Mouse (Mus musculus): ENCODE measurements around the gene Dhx32.
"Not testable (repeated sequence)": the region's sequence is repeated elsewhere in the genome, so short reads cannot be mapped to it uniquely, and the experiment has no call there.

Gene Dhx32

DNA sequence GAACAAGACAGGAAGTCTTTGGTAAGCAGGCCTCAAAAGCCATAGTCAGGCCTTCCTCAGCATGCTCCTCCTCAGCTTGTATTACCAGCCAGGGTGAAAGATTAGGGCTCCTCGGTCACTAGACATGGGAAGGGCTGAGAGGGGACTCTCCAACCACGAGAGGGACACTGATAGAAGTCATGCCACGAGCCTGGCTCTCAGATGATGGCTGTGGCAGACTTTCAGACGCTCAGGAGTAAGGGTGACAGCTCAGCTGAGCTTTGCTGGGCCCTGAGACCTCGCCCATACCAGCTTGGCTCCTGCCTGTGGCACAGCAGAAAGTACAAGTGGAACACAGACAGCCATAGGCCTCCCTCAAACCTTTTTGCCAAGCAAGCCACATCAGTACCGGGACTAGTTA is 55.5 kb downstream of the Dhx32 start:
- no peak for DNase-seq (ENCODE audit: low spot score)

DNA sequence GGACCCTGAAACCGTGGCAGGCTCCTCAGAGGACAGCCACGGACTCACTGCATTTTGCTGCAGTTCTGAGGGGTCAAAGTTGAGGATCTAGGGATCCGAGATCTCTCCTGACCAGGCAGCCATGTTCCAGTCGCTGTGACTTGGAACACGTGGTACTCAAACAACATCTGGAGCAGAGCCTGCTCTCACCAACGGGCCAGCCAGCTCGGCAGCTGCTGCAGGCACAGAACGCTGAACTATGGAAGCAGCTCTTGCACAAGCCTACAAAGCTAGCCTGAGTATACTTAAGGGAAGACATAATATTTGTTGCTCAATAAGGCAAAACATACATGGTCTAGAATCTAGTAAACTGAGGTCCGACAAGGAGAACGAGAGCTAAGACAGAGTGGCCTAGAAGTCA is 57.0 kb downstream of the Dhx32 start:
- no peak for DNase-seq (ENCODE audit: low spot score)

DNA sequence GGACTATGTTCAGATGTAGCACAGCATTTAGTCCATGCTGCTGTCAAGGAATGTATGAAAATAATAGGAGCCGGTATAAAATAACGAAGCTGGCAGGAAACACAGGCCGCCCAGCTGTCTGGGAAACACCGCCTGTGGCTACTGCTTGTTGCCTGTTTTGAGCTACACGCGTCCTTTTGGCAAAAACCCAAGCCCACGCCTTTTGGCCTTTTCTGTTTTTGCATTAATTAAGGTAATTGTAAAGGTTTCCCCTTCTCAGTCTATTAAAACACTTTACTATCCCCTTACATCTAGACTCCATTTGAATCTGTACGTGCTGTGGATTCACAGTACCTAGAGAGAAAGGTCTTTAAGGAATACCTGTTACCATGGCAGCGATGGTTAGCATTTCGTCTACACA is 57.7 kb downstream of the Dhx32 start:
- no peak for DNase-seq (ENCODE audit: low spot score)

DNA sequence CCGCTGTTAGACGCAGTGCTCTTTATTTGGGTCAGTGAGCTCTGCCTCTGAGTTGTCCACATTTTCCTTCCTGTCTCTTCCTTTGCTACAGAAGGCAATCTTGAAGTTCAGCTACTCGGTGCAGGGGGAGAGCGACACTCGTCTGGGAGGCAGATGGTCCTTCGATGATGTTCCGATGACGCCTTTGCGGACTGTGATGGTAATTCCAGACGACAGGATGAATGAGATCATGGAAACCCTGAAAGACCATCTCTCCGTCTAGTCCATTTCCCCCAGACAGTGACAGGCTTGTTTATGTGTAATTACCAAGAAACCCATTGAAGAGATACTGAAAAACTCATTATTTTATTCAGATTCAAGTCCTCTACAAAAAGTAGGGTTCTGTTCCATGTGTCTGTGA is 61.9 kb downstream of the Dhx32 start:
- no peak for DNase-seq (ENCODE audit: low spot score)

DNA sequence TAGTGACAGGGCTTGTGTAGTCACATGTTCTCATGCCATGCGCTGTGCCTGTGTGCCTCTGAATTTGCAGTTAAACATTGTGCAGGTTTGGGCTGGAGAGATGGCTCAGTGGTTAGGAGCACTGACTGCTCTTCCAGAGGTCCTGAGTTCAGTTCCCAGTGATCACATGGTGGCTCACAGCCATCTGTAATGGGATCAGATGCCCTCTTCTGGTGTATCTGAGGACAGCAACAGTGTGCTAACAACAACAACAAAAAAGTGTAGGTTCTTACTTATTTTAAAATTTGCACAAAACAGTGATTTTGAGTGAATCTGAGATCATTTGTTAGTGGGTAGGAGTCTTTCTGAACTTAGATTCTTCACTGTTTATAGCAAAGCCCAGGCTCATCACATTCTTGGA is 63.9 kb downstream of the Dhx32 start:
- no peak for DNase-seq (ENCODE audit: low spot score)

DNA sequence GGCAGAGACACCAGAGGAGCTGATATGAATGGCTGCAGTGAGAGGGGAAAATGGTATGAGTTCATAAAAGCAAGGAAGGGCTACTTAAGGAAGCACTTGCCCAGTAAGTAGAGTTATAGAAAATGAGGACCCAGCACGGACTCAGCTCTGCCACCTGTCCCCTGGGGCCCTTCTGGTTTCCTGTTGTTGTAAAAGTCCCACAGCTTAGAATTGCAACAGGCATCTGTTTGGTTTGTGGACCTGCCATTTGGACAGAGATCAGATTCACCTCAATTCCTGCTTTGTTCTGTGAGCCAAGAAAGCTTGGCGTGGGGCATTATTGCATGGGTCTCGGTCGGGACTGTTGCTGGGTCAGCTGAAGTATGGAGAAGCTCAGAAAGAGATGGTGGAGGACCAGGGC is 67.1 kb downstream of the Dhx32 start:
- DNase-seq (ENCODE audit: low spot score) = no peak

DNA sequence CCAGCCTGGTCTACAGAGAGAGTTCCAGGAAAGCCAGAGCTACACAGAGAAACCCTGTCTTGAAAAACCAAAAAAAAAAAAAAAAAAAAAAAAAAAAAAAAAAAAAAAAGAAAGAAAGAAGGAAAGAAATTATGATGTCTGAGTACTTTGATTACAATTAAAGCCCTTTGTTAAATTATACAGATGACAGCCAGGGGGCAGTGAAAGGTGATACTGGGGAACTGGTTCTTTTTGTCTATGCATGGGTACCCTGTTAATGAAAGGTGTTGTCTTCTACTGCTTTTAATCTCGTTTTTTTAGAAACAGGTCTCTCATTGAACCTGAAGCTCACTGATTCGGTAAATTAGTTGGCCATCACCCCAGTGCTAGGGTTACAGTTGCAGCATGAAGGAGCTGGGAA is 75.2 kb downstream of the Dhx32 start:
- no peak for DNase-seq (ENCODE audit: low spot score)

DNA sequence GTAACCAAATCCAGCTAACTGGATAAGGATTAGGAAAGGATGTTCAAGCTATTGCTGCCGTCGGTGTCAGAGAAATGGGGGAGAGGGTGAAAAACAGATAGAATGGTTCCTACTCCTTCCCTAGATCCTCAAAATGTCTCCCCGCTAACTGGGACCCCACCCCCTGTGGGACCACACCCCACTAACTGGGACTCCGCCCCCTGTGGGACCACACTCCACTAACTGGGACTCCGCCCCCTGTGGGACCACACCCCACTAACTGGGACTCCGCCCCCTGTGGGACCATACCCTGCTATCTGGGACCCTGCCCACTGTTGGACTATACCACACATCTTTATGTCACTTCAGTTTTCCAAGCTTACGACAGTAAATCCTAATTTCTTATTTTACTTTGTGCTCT is 78.6 kb downstream of the Dhx32 start:
- no peak for DNase-seq (ENCODE audit: low spot score)

DNA sequence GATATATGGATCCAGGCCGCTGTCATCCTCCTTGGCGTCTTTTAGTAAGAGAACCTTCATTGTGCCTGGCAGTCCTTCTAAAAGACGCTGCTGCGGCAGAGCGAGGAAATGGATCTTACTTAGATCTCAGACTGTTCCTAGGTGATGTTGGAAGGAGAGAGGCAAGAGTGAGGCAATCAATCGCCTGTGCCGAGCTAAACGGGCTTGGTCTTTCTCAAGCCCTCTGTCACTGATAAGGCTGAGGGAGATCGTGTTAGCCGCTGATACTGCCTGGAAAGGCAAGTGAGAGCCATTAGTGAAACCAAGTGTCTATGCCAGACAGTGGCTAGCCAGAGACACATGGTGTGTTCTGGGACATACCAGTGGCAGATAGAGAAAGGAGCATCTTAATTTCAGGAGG is 80.2 kb downstream of the Dhx32 start:
- peak; percentile 69 for DNase-seq (ENCODE audit: low spot score)

DNA sequence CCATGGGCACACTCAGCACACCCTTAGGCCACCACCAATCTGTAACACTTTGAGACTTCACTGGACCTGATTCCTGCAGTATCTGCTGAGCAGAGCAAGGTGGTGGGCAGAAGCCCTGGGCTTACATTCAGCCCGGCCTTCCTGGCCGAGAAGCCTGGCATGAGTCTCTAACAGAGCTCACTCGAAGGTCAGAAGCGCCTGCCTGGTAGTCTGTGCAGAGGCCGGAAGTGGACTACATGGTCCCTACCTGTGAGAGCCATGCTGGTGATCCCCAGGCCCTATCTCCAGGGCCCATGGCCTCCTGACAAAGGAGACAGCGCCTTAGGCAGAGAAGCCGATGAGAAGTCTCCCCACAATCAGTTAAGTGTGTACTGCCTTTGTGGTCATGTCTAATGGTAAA is 81.2 kb downstream of the Dhx32 start:
- DNase-seq (ENCODE audit: low spot score) = no peak

DNA sequence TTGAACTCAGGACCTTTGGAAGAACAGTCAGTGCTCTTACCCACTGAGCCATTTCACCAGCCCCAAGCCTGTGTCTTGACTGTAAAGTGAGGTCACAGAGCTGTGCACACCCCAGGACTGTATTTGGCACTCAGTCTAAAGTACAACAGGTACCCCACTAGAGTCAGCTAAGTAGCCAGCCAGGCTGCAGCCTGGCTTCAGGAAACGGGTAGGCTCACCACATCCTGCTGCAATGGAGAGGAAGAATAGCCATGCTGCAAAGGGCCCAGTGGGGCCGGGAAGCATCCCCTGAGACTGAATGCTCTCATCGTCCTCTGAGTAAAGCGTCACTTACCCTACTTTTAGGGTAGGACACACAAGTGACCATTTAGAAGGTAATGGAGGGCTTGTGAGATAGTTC is 82.6 kb downstream of the Dhx32 start:
- DNase-seq (ENCODE audit: low spot score) = no peak

DNA sequence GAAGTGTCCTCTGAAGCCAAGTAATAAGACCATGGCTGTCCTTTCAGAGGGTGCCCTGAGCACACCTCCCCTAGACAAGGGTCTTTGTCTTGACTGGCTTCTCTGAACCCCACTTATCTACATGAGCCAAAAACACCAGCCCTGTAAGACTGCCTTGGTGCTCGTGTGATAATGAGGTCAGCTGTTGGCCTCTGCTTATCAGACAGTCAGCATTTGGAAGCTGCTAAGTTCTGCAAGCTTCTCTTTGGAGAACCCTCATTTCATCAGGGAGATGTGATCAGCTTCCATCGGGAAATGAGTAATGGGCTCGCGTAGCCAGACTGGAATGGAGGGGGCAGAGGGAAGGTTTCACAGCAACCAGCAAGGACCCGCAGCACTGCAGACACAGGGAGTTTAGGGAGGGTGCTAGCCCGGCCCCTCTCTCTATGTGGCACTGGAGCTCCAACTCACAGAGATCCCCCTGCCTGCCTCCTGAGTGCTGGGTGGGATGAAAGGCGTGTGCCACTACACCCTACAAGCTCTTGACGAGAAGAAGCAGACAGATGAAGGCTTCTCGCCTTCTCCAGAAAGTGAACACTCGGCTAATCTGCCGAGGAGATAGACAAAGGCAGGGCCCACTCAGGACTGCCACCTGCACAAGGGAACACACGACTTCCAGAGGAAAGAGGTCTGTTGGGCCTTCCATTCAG is 84.4 kb downstream of the Dhx32 start:
- DNase-seq (ENCODE audit: low spot score) = peak; percentile 53

DNA sequence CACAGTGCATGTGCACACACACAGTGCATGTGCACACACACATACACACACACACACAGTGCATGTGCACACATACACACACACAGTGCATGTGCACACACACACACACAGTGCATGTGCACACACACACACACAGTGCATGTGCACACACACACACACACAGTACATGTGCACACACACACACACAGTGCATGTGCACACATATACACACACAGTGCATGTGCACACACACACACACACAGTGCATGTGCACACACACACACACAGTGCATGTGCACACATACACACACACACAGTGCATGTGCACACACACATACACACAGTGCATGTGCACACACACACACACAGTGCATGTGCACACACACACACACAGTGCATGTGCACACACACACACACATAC is 96.9 kb downstream of the Dhx32 start:
- DNase-seq (ENCODE audit: low spot score) = not testable (repeated sequence)

DNA sequence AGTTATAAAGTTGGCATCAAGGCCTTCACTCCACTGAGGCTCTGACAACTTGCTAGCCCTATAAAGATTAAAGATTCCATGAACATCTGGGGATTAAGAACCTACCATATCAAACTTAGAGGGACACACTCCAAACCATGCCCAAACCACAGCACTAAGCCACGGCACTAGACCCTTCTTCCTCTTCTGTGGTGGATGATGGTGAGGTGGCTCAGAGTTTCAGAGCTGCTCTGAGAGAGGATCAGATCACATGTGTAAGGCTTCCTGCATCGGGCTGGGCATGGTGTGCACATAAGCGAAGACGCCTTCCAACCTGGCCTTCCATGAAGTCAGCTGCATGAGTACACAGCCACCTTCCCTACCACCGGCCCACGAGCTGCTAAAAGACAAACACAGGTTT is 97.8 kb downstream of the Dhx32 start:
- DNase-seq (ENCODE audit: low spot score) = no peak

DNA sequence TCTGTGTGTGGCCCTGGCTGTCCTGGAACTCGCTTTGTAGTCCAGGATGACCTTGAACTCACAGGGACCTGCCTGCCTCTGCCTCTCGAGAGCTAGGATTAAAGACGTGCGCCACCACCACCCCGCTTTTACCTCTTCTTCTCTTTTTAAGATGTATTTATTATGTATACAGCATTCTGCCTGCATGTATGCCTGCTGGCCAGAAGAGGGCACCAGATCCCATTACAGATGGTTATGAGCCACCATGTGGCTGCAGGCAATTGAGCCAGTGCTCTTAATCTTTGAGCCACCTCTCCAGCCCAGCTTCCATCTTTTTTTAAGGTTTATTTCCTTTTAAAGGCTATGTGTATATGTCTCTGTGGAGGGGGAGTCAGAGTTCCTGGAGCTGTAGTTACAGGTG is 98.4 kb downstream of the Dhx32 start:
- no peak for DNase-seq (ENCODE audit: low spot score)

DNA sequence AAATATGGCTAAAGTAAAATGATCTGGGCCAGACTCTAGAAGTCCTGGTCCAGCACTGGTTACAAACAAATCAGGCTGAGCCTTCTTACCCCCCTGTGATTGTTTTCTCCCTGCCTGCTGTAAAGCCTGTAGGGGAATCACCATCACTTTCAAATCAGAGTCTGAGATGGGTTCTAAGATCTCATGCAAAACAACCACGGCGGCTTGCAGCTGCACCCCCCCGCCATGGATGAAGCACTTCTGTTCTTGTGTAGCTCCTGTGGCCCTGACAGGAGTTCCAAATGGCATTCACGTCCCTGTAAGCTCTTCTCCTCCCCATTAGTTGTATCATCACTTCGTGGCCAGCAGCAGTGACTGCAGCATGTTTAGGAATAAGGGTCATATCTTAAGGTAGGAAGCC is 98.9 kb downstream of the Dhx32 start:
- no peak for DNase-seq (ENCODE audit: low spot score)

DNA sequence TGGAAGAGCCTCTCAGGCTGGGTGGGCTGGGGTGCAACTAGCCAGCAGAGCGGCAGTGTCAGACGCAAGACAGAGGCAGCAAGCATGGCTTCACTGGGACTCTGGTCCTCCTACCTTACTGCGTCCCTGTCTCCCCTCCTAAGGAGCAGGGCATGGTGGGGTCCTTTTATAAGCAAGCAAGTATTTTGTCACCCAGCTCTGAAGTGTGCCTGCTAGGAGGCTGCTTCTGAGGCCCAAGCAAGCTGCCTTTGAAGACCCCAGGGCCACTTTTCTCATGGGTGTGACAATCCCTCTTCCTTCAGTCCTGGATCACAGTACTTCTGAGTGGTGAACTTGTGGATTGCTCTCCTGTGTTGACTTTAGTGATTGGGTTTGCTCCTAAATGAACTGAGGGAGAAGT is 102.6 kb downstream of the Dhx32 start, which contains the start of gene Mmp21:
Gene Mmp21, minus strand, starts transcription at position 101 of the 400 bp plus-strand sequence.
- DNase-seq (ENCODE audit: low spot score) = no peak

DNA sequence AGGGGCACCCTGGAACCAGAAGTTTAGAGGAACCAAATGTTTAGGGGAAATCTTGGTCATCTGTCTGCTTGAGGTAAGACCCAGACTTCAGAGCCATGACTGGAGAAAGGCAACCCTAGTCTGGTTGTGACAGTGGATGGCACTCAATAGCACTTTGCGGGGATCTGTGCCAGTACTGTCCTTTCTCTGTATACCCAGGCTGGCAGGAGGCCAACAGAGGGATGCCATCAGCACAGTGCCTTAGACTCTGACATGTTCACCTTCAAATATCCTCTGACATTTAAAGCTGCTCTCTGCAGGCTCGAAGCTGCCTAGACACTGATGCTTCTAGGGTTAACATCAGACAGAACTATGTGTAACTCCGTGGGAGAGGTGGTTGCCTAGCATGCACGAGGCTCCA is 103.1 kb downstream of the Dhx32 start:
- DNase-seq (ENCODE audit: low spot score) = no peak

DNA sequence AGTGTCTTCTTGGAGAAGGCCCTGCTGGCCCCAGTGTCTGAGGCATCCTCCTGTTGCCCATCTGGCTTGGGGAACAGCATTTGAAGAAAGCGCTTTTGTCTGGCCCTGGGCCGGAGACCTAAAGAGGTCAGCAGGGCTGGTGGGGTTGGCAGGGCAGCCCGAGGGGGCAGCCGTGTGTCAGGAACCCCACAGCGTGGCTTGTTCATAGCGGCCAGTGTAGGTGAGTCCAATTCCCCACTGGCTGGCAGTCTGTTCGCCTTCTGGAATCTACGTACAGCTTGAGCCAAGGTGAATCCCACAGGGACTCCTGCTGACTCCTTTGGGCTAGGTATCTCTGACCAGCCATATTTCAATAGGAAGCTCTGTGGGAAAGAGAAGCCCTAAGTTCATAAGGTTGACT is 103.8 kb downstream of the Dhx32 start:
- DNase-seq (ENCODE audit: low spot score) = no peak

DNA sequence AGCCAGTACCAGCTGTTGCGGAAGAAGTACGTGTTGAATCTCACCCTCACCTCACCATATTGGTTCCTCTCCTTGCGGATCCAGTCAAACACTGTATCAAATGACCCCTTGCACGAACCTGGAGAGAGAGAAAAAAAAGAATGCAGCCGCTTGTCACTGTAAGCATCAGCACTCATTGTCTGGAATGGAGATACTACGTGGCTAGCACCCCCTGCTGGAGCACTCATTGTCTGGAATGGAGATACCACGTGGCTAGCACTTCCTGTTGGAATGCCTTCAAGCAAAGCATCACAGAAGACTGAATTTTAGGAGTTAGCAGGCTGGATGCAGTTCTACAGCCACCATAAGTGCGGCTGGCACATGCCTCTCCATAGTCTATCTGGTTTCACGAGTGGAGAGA is 106.5 kb downstream of the Dhx32 start:
- no peak for DNase-seq (ENCODE audit: low spot score)

Measured in spleen, adult 12 weeks (tissue).